Mouse (Mus musculus): ENCODE data around the gene Ccdc169.
"Not testable (repeated sequence)": the region's sequence is repeated elsewhere in the genome, so short reads cannot be mapped to it uniquely, and the experiment has no call there.

- TF ChIP-seq POLR2A (IDR thresholded peaks at IDR 0.05; ENCODE audit: low read depth, low read length); CTCF (IDR thresholded peaks at IDR 0.05; ENCODE audit: extremely low read depth, insufficient read depth, insufficient read length, insufficient replicate concordance): not testable (repeated sequence)
These were observed 66.5 kb downstream of the Ccdc169 start for GRCm38 (mm10) chr3:55203621-55204020.
